Mouse (Mus musculus) liver, embryonic 16.5 days (tissue): Measurements from ENCODE around the gene Cx3cr1. TPM values are rescaled to one million over a fixed set of nuclear protein-coding genes. Genes with fewer than 3 reads are reported as not detected.

Source experiments
- ATAC-seq: fragments of 200-750 bp; cut with Nextera tagmentation; 2 replicates; pipeline ENCODE4 v1.8.0; 2017; ENCODE audit warnings: low read depth, mild to moderate bottlenecking, moderate number of reproducible peaks, moderate library complexity
- H3K27ac ChIP-seq: fragments of 300-500 bp; sonication (generic); 2 replicates; pipeline ENCODE4 v1.5.1; 2014; ENCODE audit warnings: mild to moderate bottlenecking, low read length
- H3K27me3 ChIP-seq: fragments of 300-500 bp; sonication (generic); 2 replicates; pipeline ENCODE4 v1.6.1; 2014; ENCODE audit warnings: low read depth, low read length, mixed read lengths; ENCODE audit not compliant: control insufficient read depth, insufficient read depth
- H3K36me3 ChIP-seq: fragments of 300-500 bp; sonication (generic); 2 replicates; pipeline ENCODE4 v1.6.1; 2014; ENCODE audit warnings: mild to moderate bottlenecking; ENCODE audit not compliant: control insufficient read depth, insufficient read depth
- H3K4me1 ChIP-seq: fragments of 300-500 bp; sonication (generic); 2 replicates; pipeline ENCODE4 v1.6.1; 2014; ENCODE audit warnings: low read depth, low read length, mixed read lengths; ENCODE audit not compliant: control insufficient read depth
- H3K4me2 ChIP-seq: fragments of 300-500 bp; sonication (generic); 2 replicates; pipeline ENCODE4 v1.6.1; 2014; ENCODE audit warnings: low read depth, low read length, mixed read lengths
- H3K4me3 ChIP-seq: fragments of 300-500 bp; sonication (generic); 2 replicates; pipeline ENCODE4 v1.5.1; 2014; ENCODE audit warnings: low read depth, mild to moderate bottlenecking, low read length
- H3K9ac ChIP-seq: fragments of 300-500 bp; sonication (generic); 2 replicates; pipeline ENCODE4 v1.6.1; 2014; ENCODE audit warnings: low read depth, low read length
- H3K9me3 ChIP-seq: fragments of 300-500 bp; sonication (generic); replicated peaks from 2 replicates; pipeline ENCODE4 v1.6.1; 2016; ENCODE audit warnings: low read length; ENCODE audit not compliant: control insufficient read depth
- WGBS: fragments of 180-500 bp; shearing (Covaris S2); extraction: QIAGEN DNeasy Blood & Tissue Kit; methylation state at CpG from one replicate; pipeline ENCODE4 v1.1.7; 2014; ENCODE audit not compliant: insufficient replicate concordance; 5-methylcytosine and 5-hydroxymethylcytosine counted together
- polyA plus RNA-seq: library from polyadenylated mRNA; unstranded; fragments of >200 nt; fragmentation: Nextera tagmentation; extraction: Ambion mirVana; gene quantifications from 2 replicates; pipeline ENCODE4 v1.2.1, GENCODE M21; 2015

Gene Cx3cr1
- polyA plus RNA-seq, 1 experiment from 2014 or later: 3.2 TPM

DNA sequence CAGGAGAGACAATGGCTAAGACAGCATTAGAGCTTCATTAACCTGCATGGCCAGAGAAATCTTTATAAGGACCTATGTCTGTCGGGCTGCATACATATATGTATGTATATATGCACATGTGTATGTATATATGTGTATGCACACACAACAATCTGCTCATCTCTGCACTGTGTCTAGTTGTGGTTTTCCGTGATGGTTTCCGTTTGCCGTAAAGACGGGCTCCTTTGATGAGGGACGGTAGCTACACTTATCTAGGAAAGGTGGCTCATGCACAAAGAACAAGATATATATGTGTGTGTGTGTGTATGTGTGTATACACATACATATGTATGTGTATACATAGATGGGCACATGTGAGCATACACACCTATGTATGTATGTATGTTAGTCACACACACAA is 39.8 kb downstream of the Cx3cr1 start:
- peaks cover 5% of the 10 kb centered on the region for H3K4me1 ChIP-seq
- H3K4me2 ChIP-seq: no peak overlapping the region
- no peak overlapping the region for H3K4me3 ChIP-seq
- no peak overlapping the region for H3K9ac ChIP-seq
- WGBS: 50% methylated on average over 6 of the region's 6 CpGs
- no peak overlapping the region for H3K27ac ChIP-seq
- no peaks in the 10 kb centered on the region for H3K9me3 ChIP-seq
- ATAC-seq: no peak
- no peaks in the 10 kb centered on the region for H3K36me3 ChIP-seq
- H3K27me3 ChIP-seq: no peaks in the 10 kb centered on the region

DNA sequence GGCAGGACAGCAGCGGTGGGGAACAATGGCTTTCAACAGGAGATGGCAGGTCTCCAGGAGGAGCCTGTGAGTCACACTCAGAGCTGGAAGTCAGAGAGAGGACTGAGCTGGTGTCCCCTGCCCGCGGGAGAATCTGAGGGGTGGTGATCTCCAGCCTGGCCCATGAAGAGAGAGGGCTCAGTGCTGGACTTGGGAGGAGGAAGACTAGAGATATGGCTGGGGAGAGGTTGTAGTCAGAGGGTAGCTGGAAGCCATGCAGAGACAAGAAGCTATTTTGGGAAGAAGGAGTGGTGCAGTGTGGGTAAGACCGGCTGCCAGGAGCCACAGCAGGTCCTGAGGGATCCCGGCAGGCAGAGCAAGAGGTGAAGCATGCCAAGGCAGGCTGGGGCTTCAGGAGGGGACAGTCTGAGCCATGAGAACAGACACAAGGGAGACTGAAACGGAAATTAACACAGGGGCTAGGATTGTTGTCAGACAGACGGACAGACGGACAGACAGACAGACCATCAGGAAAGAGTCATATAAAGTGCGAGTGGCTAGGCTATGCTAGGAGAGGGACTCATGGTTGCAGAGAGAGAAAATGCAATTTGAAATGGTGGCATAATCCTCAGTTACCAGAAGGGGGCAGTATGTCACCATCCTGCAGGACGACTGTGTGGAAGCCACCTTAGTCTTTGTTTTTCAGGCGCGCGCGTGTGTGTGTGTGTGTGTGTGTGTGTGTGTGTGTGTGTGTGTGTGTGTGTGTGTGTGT is 42.1 kb downstream of the Cx3cr1 start:
- Histone ChIP-seq H3K9me3 (no peaks in the 10 kb centered on the region), H3K4me3 (no peak overlapping the region), H3K9ac (no peak overlapping the region), H3K27ac (no peak overlapping the region), H3K4me1 (peaks cover 5% of the 10 kb centered on the region), H3K36me3 (no peaks in the 10 kb centered on the region), H3K27me3 (no peaks in the 10 kb centered on the region), H3K4me2 (no peak overlapping the region)
- 17% methylated on average over 11 of the region's 14 CpGs for whole genome bisulfite sequencing
- peak; percentile 35; the same call in 1 of the 2 replicates for ATAC-seq

DNA sequence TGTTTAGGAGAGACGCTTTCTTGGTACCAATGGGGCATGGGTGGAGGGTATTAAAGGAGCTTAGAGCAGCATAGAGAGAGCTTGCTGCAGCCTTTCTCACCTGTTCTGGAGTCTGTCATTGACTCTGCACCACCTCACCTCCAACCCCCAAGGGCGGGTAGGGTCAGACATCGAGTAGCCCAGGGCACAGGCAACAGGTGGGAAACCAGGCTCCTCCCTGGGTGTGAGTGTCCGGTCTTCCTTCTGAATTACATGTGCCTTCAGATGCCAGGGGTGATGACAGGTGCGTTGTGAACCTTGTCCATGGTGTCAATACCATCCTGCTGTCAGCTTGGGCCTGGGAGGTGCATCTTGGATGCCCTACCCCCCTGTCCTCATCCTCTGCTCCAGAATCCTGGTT is 45.1 kb downstream of the Cx3cr1 start:
- ATAC-seq: no peak
- Histone ChIP-seq H3K4me2 (no peak overlapping the region), H3K9me3 (no peaks in the 10 kb centered on the region), H3K36me3 (no peaks in the 10 kb centered on the region), H3K4me3 (no peak overlapping the region), H3K27me3 (no peaks in the 10 kb centered on the region), H3K4me1 (peaks cover 5% of the 10 kb centered on the region), H3K27ac (no peak overlapping the region), H3K9ac (no peak overlapping the region)
- WGBS: 64% methylated on average over 5 of the region's 5 CpGs

DNA sequence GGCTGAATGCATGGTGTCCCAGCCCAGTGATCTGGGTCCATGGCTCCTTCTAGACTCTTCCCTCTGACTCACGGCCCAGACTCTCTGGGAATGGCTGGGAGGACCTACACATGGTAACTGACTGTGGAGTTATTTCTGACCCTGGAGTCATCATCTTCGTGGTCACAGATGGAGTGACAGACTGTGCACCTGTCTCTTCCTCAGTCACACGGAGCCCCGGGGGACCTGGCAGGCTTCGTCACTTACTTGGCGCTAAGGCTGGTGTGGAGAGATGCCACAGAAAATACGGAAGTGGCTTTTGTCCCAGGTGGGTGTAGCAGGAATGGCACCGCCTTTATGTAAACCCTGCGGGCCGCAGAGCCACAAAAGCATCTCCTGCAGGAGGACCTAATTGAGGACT is 45.5 kb downstream of the Cx3cr1 start:
- H3K27ac ChIP-seq: no peak overlapping the region
- no peaks in the 10 kb centered on the region for H3K27me3 ChIP-seq
- WGBS: 65% methylated on average over 10 of the region's 10 CpGs
- no peak overlapping the region for H3K9ac ChIP-seq
- H3K4me1 ChIP-seq: peaks cover 5% of the 10 kb centered on the region
- no peaks in the 10 kb centered on the region for H3K36me3 ChIP-seq
- H3K4me2 ChIP-seq: no peak overlapping the region
- H3K4me3 ChIP-seq: no peak overlapping the region
- no peak for ATAC-seq
- no peaks in the 10 kb centered on the region for H3K9me3 ChIP-seq

DNA sequence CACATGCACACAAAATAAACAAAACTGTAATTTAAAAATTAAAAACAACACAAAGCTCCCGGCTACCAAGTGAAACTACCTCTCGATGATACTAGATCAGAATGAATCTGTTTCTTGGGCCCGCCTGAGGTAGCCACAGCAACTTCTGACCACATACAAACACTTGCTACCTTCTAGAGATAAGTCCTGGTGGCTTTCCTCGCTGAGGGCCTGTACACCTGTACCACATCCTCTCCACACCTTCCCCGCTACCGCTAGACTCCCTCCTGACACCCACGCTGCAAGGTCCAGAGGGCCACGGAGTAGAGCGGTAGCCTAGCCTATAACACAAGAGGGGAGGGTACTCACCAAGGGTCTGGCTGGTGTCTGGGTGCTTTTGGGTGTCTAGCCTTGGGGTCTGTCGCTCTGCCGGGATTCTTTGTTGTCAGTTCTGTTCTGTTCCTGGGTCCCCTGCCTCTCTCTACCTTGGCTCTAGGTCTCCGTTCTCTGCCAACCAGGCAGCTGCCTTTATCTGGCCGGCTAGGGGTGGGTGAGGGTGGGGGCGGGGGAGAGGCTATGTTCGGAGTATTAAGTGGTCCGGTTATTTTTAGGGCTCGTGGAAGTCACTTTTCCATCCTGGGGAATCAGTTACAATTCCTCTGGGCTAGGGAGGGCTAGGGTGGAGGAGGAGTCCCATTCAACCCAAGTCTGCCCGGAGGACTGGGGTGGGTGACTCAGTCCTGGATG is 46.4 kb downstream of the Cx3cr1 start, which contains the start of gene Xirp1:
Xirp1 (minus strand) TSS at position 513 of the 726 bp plus-strand sequence.
- 70% methylated on average over 18 of the region's 18 CpGs for WGBS
- Histone ChIP-seq H3K4me3 (no peak within 1 kb of the TSS), H3K4me2 (no peak within 1 kb of the TSS), H3K27me3 (no peaks in the 10 kb centered on the region), H3K27ac (no peak within 1 kb of the TSS), H3K9ac (no peak within 1 kb of the TSS), H3K9me3 (no peaks in the 10 kb centered on the region), H3K36me3 (no peaks in the 10 kb centered on the region), H3K4me1 (peaks cover 5% of the 10 kb centered on the region)
- ATAC-seq: no peak

DNA sequence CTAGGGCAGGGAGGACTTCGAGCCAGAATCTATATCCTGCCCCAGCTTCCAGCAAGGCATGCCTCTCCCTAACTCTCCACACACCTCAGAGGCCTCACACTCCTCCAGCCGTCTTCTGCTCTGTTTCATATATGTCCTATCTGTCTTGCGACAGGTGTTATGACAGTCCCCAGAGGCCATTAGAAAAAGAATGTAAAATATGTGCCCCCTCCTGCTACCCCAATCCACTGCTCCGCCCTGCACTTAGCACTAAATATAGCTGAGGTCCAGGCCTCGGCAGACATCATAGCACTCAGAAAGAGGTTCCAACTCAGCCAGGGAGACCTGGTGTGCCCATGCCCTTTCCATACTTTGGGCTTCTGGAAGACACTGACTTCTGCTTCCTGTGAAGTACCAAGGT is 48.5 kb downstream of the Cx3cr1 start:
- H3K4me3 ChIP-seq: no peak overlapping the region
- H3K27me3 ChIP-seq: no peaks in the 10 kb centered on the region
- no peaks in the 10 kb centered on the region for H3K36me3 ChIP-seq
- H3K9me3 ChIP-seq: no peaks in the 10 kb centered on the region
- WGBS: 48% methylated on average over 5 of the region's 5 CpGs
- no peak overlapping the region for H3K4me2 ChIP-seq
- ATAC-seq: no peak
- H3K27ac ChIP-seq: no peak overlapping the region
- H3K9ac ChIP-seq: no peak overlapping the region
- H3K4me1 ChIP-seq: no peaks in the 10 kb centered on the region

DNA sequence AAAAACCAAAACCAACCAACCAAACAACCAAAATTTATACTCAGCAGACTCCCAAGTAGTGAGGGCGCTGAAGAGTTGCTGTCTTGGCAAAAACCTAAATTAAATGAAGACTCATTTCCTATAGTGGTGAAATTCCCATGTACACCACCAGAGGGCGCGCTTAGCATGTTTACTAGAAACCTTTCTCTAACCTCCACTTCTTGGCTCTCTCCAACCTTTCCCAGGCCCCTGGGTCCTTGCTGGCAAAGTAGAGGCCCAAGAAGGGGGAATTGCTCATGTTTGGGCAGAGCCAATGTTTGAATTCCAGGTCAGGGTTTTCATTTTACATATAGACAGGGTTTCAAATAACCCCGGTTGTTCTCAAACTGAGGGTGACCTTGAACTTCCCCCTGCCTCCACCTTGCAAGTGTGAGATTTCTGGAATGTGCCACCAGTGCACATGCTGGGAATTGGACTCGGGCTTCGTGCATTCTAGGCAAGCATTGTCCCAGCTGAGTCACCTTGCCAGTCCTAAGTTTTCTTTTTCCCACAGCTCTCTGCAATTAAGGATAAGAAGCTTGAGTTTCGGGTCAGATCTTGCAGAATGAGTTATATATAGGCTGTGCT is 49.3 kb downstream of the Cx3cr1 start:
- H3K9me3 ChIP-seq: no peaks in the 10 kb centered on the region
- no peak overlapping the region for H3K9ac ChIP-seq
- WGBS: 28% methylated on average over 7 of the region's 7 CpGs
- H3K36me3 ChIP-seq: no peaks in the 10 kb centered on the region
- no peaks in the 10 kb centered on the region for H3K4me1 ChIP-seq
- no peak overlapping the region for H3K4me3 ChIP-seq
- H3K27me3 ChIP-seq: no peaks in the 10 kb centered on the region
- H3K27ac ChIP-seq: no peak overlapping the region
- no peak for ATAC-seq
- H3K4me2 ChIP-seq: no peak overlapping the region

DNA sequence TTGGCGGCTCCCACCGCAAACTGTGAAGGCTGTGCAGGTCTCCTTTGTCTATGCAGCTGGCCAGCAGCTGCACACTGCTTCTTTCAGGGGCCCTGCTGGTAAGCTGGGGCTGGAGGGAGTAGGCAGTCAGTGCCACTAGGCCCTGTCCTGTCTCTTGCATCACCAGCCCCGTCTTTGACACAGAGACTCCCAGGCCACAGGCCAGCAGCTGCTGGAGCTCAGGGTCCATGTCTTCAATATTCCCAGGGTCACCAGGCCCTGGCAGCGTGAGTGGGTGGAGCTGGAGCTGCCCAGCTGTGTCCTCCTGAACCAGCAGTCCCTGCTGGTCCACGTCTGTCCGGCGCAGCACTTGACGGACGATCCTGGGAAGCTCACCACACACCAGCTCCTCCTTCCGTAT is 52.7 kb downstream of the Cx3cr1 start:
- no peak overlapping the region for H3K4me3 ChIP-seq
- 61% methylated on average over 10 of the region's 10 CpGs for WGBS

DNA sequence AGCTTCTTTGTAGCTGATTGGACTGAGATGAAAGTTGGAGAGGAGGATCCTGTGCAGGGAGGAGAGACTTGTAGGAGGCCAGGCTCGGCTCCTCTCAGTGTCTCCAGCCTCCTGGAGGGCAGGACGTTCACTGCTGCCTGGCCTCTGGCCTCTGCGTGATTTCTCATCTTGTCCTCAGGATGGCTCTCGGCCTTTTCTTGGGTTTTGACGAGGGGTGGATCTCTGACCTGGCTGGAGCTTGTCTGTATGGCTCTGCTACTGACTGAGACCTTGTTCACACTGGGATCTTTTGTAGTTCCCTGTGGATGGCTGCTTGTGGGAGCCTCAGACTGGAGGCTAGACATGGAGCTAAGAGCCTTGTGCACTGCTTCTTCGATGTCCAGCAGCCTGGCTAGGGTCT is 54.9 kb downstream of the Cx3cr1 start:
- H3K4me3 ChIP-seq: no peak overlapping the region
- no peaks in the 10 kb centered on the region for H3K9me3 ChIP-seq
- WGBS: 55% methylated on average over 6 of the region's 6 CpGs
- peaks cover 14% of the 10 kb centered on the region for H3K4me1 ChIP-seq
- H3K36me3 ChIP-seq: no peaks in the 10 kb centered on the region
- no peak for ATAC-seq
- no peak overlapping the region for H3K4me2 ChIP-seq
- H3K27ac ChIP-seq: no peak overlapping the region
- no peak overlapping the region for H3K9ac ChIP-seq
- H3K27me3 ChIP-seq: no peaks in the 10 kb centered on the region; the same call in 1 of the 2 replicates

More for the DNA sequence above, 52.7 kb downstream of the Cx3cr1 start:
- H3K27ac ChIP-seq: no peak overlapping the region
- no peaks in the 10 kb centered on the region; the same call in 1 of the 2 replicates for H3K27me3 ChIP-seq
- H3K4me1 ChIP-seq: no peaks in the 10 kb centered on the region; the same call in 1 of the 2 replicates
- H3K36me3 ChIP-seq: no peaks in the 10 kb centered on the region
- H3K4me2 ChIP-seq: no peak overlapping the region
- ATAC-seq: peak; percentile 11
- no peak overlapping the region for H3K9ac ChIP-seq
- H3K9me3 ChIP-seq: no peaks in the 10 kb centered on the region
